Mouse (Mus musculus) left cerebral cortex, postnatal 10 days (tissue): ENCODE measurements at regions not wholly inside any gene's neighbourhood (a gene's known extent, or its start where the extent isn't known, plus 50 kb on each side); places are given as distances from the start of the nearest gene placed in this dataset.

Source experiments
- DNase-seq, 2 experiments: peaks; one replicate each; pipeline ENCODE4 v3.0.0; 2021 to 2022; ENCODE audit warnings: low spot score in 2 of 2, mixed read lengths in 1 of 2; ENCODE audit errors: extremely low spot score in 1 of 2
- intact Hi-C: fragments of 180-260 bp; cut with DNase I; formaldehyde crosslinking; loops from one replicate; pipeline ENCODE4 v1.15.1; 2025

DNA sequence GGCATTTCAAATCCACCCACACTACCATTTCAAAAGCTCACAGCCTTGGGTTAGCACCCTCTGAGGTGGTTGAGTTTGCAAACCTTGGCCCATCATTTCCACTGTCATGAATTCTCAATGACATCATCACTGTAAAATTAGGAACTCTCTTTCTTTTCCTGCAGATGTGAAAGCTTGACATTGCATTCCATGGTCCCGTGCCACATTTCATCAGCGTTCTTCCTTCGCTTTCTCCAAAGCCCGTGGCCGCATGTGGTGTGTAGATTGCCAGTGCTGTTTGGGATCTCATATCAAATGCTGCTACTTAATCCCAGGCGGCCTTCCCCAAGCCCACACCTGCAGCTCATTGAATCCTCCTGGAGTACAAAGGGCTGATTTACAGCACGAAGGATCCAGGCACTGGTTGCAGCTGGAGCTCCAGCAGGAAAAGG is 231.1 kb upstream of the Osr1 start:
- intact Hi-C loops, result no loop called here
- no peak for DNase-seq

DNA sequence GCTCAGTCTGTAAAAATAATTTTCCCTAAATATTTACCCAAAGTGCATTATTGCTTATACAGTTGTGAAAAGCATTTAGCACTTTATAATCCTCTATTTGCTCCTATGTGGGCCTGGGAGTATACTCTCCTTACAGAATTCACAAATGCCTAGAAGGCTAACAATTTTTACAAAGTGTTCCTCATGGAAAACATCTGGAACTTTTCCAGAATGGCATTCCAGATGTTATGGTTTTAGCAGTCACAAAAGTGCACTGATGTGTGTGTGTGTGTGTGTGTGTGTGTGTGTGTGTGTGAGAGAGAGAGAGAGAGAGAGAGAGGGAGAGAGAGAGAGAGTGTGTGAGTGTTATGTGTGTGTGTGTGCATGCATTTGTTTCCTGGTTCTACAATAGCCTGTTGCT is 229.1 kb upstream of the Osr1 start:
- no peak for DNase-seq
- intact Hi-C loops, result no loop called here

DNA sequence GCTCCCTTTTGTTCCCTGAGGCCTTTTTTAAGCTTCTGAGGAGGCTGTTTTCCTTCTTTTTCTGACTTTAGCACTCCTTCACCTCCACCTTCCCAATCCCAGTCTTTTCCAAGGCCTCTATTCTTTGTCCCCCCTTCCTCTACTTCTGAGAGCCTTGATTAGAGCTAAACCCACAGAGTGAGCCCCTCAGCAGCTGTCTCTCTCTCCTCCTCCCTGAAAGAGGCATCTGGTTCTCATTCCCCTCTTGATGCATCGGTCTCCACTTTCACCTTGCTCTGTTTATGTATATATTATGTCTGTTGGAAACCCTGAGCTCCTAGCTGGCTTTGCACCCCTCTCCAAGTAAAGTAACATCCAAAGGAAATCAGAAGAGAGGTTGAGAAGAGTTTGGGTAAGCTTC is 224.6 kb upstream of the Osr1 start:
- intact Hi-C loops, result no loop called here

DNA sequence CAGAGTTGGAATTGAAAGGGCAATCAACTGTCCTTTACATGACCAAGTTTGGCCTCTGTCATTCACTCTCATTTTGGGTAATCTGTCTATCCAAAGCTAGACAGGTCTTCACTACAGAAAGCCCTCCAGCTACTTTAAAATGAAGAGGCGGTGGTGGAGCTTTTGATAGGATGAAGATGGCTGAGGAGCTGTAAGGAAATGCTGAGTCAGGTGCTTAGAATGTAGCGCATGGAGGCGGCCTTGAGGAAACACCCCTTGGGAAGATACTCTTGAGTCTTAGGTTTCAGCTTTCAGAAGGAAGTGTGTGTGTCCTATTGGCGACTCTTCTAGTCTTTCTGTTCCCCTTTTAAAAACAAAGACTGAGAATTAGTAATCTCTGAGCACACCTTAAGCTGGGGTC is 214.4 kb upstream of the Osr1 start:
- intact Hi-C loops, result no loop called here
- no peak for DNase-seq

More for the DNA sequence above, 224.6 kb upstream of the Osr1 start:
- DNase-seq, result no peak

DNA sequence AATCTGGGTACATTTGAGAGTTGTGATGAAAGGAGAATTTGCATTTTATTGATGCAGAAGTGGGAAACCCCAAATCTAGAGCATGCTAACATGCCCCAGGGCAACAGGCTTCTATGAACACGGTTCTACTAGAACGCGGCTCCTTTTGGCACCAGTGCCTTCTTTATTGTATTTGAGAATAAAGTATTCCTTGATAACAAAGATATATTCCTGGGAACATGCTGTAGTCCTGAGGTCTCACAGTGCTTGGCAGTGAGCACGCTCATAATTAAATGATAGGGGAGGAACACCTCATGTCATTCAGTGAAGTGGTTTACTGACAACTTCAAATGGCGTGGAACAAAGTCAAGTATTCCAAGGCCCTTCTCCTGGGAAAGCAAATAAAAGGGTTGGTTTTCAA is 212.1 kb upstream of the Osr1 start:
- intact Hi-C loops, result no loop called here

DNA sequence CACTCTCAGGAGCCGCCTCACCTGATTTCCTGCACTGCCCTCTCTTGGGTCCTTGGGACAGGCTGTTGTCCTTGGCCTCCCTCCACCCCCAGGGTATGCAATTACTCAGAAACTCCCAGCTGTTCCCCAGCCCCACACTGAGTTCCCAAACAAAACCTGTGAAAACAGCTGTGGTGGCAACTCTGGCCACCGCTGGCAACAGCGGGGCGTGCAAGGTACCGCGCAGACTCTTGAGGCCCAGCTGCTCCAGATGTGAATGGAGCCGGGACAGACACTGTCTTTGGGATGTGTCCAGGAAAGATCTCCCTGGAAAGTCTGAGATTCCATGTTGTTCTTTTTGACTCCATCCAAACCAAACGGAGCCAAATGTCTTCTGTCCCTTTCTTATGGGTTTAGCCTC is 211.0 kb upstream of the Osr1 start:
- peak in 1 of 2 experiments; percentile 49 for DNase-seq
- intact Hi-C loops, result no loop called here

More for the DNA sequence above, 212.1 kb upstream of the Osr1 start:
- DNase-seq, result no peak

DNA sequence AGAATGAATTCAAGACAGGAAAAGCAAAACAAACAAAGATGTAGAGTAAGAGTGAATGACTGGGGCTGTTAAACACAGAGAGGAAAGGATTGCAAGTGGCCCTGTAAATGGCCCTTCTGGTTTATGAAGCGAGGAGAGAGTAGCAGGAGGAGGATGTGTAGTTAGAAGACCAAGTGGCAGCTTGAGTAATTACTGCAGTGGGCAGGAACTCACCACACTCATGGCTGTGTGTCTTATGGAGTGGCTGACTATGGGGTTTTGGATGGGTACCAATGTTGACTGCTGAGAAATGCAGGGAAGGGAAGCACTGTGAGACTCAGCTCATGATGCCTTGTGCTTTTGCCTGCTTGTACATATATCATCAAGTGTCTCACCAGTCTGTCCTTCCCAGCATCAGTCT is 204.0 kb upstream of the Osr1 start:
- no peak for DNase-seq
- intact Hi-C loops, result no loop called here

DNA sequence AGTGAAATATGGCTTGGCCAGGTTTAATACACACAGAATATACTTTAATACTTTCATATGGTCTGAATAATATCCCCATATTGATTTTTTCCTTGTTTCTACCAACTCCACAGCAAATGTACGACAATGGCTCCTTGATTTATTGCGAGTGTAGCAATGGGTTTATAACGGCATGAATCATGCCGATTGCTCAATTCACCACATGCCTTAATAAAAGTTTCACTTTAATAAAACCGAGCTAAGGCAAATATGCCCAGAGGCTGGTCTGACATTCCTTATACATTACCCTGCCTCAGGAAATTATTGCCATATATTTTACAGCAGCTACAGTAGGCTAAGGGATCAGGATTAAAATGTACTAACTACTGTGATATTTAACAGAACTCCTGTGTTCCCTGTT is 201.2 kb upstream of the Osr1 start:
- intact Hi-C loops, result no loop called here
- DNase-seq, result no peak

DNA sequence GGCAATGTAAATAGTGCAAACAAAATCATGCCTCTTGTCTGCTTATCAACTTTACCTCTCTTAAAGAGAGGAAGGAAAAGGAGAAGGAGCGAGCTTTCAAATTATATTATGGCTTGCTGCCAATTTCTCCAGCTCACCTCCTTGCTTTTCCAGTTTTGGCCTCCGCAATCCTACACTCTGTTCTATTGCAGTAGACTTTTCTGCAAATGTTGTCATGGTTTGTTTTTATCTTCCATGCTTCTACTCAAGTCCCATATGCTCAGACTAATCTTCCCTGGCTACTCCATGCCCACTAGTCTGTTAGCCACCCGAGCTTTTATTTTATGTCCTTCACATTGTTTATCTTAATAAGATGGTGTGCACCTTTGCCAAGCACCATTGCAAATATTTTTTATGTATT is 168.0 kb upstream of the Osr1 start:
- intact Hi-C loops, result no loop called here
- DNase-seq, result no peak

DNA sequence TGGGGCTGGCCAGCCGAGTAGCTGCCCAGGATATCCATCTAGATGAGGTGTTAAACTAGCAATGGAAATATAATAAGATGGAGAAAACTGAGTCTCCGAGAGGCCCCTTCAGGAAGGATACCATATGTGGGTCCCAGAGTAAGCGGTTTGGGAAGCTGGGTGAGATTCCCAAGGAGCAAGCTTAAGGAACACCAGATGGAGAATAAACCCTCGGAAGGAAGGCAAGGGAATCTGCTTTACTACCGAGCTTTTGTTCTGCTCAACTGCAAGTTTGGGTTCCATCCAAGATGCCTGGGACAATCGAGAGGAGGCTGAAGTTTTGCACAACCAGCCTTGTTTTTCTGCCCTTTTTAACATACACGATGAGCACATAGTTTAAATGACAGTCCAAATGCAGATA is 164.9 kb upstream of the Osr1 start:
- no peak for DNase-seq
- intact Hi-C loops, result no loop called here

DNA sequence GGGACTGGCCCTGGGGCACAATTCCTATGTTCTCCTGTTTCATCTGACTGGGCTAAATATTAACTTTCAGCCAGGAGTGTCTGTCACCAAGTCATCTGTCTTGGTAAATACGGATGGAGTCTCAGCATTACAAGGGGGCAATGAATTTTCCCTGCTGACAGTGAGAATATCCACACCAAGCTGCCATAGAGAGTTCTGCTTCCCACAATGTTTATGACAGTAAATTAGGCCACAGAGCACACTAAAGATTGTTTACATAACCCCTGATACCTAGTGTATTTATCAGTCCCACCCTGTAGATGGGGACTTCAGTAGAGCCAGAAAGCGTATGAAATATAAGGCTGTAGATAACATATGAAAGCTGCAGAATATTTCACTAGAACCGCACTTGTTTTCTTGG is 150.6 kb upstream of the Osr1 start:
- DNase-seq, result no peak
- intact Hi-C loops, result no loop called here

DNA sequence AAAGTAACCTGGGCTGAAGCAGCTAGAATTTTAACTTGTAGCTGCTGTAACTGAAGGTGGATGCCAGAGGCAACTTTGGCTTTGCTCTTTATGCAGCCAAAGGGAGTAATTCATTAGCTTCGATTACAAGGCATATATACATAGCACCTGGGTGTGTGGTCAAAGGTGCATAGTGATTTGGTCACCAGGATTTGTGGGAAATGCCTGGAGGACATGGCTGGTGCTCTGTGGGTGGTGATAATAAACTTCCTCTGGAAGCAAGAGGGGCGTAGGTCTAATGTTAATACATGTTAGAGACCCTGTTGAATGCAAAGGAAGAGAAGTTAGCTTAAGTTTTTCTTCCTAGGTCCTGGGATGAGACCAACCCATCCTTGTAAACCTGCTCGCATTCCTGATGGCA is 139.3 kb upstream of the Osr1 start:
- intact Hi-C loops, result no loop called here
- DNase-seq, result no peak

DNA sequence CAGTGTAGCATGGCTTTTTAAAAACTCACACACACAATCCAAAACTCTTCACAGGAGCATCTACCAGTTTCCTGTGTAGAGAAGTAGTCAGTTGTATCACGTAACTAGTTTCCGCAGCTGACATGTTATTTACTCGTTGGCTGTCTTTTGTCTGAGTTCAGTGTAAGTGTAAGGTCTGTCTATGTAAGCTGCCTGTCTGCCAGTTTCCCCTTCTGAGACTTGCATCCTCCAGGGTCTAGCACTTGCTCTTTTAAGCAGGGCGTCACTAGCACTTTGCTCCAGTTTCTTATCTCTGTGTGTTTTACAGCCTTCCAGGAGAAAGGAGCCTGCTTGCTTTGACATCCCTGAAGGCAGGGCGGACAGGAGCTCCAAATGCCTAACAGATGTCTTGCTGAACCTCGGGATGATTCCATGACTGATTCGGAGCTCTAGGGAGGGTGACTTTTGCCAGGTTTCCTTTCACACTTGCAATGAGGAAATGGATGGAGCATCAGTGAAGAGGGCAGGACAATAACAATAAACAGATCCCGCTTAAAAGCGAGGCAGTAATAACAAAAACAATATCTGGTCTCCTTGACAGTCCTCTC is 131.2 kb upstream of the Osr1 start:
- intact Hi-C loops, result no loop called here

DNA sequence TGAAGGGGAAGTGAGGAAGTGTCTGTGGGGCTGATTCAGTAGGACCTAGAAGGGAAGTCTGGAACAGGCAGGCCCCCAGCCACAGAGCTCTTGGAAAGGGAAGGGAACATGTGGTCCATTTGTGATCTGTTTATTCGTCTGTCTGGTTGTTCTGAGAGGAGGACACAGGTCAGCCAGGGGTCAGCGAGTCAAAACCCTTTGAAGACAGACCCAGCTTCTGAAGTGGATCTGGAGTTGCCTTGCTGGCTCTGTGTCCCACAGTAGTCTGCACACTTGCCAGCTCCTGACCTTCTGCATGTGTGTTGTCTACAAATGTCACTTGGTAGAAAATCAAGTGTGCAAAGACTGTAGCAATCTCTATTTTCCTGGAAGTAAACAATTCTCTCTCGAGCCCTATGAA is 119.3 kb upstream of the Osr1 start:
- intact Hi-C loops, result no loop called here
- no peak for DNase-seq

More for the DNA sequence above, 131.2 kb upstream of the Osr1 start:
- DNase-seq, result no peak

DNA sequence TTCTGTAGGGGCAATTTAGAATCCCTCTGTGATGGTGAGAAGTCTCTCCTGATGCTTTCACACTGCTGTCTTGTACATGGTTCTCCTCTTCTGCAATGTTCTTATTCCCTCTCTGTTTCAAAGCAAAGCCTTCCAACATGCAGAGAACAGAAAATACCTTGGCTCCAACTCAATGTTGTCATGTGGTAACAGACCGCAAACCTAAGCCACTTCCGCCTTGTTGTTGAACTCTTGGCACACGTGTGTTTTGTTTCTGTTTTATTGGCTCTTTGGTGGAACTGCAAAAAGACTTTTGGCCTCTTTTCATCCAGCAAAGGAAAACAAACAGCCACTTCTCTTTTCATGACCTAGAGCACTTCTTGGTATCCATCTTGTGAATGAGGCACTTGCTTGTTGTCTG is 109.7 kb upstream of the Osr1 start:
- intact Hi-C loops, result no loop called here
- DNase-seq, result no peak

DNA sequence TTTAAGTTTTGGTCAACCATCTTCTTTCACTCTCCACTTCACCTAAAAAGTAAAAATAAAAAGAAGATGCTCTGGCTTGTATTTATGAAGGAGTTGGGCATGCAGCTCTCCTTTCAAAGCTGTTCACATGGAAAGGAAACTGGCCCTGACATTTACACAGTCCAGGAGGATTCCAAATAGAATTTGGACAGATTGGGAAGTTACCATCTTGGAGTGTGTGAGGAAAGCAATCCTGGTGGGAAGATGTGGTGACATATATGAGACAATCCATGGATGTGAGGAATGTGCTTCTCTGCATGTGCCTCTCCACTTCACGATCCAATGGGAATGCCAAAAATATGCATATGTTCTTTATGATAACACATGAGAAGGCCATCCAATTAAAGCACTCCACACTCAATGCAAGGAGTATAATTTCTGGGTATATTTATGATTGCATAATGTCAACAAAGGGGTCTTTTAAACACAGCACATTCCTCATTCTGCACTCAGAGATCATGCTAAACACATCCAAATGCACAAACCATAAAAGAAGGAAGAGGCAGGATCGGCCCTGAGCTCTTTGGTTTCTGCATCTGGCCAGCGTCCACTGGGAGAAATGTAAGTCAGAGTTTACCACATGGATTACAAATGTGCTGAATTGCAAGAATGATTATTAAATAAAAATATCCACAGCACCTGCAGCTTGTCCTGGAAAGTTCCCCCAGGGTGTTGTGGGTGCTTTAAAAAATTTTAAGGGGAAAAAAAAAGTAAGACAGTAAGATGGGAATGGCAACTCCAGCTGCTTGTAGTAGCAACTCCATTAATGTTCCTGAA is 100.1 kb upstream of the Osr1 start:
- intact Hi-C loops, result no loop called here
- no peak for DNase-seq

DNA sequence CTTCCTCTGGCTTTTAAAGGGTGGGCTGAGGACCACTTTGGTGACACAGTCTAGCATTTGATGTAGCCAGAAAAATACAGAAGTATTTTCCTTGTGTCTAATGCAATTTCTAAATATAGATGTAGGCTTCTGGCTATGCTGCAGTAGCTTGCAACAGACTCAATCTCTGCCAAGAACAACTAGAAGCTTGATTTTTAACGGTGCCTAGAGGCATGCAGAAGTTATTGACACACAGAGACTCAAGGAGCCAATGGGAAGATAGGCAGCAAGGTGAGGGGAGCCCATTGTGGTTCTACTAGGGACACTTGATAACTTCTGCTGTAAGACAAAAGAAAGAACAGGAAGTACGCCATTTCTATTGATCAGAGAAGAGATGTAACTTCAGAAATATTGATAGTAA is 94.1 kb upstream of the Osr1 start:
- intact Hi-C loops, result no loop called here

DNA sequence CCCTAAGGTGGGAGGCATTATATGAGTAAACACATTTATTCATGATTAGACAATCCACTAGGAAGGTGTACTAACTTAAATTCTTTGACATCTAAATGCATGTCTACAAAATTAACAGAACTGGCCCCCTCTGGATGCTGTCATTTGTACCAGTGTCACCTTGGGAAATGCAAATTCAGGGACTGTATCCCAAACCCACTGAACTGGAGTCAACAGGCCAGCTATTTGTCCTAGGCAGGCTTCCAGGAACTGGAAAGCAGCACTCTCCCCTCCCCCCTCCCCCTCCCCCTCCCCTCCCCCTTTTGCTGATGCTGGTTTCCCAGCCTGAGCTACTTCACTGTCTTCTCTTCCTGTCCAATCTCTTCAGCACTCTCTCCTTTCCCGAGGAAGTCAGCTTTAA is 91.7 kb upstream of the Osr1 start:
- intact Hi-C loops, result no loop called here
- no peak for DNase-seq

More for the DNA sequence above, 94.1 kb upstream of the Osr1 start:
- no peak for DNase-seq

DNA sequence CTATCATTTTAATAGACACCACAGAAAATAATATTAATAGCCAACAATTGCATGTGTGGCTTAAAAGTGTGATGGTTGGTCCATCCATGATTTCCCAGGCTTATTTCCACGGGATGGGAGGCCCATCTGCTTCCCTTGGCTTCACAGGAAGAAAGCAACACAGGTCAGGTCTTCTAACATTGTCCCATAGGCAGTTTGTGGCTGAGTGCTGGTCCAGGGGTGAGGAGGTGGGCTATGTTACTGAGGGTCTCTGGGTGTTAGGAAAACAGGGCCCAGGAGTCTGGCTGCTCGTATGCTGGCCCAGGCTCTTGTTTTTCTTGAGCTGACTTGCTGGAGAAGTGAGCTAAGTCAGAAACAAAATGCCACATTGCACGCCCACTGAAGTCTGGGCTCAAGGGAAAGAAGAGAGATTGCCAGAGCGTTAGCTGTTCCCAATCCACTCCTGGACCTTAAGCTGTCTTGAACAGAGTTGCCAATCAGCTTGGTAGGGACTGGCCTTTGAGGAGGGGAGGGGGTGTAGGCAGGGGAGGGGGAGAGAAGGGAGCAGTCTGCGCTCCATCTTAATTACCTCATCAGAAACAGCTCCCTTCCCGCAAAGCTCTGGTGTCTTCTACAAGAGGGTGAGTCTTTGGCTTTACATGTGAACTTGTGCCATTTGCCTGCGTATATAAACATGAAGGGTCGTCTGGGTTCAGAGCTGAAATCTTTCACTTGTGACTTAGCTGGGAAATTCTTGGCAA is 82.1 kb upstream of the Osr1 start:
- peak in 1 of 2 experiments; percentile 3 for DNase-seq
- intact Hi-C loops, result no loop called here

DNA sequence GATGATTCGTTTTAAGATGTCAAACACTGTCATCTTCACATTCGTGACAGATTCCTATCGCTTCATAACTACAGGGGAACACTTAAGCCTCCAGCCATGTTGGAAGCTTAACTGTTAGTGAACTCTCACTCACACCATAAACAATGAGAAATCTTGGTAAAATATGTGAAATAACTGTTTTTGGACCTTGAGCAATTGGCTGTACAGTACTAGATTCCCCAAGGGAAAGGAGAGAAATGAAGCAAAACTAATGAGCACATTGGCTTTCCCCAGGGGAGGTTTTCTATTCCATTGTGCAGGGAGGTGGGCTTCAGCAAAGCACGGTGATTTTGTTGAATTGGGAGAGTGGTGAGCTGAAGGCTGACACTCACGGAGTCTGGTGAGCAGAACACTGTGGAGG is 56.0 kb upstream of the Osr1 start:
- intact Hi-C loops, result no loop called here
- no peak for DNase-seq
